Mouse (Mus musculus) hindlimb bud, embryonic 11.5 days (tissue): ENCODE results near the gene Cry2.
A peak's percentile ranks its signal among the peaks of the same experiment; 100 is the strongest.

Experiments used
- DNase-seq: peaks from one replicate; pipeline ENCODE4 v3.0.0-alpha.2; 2012; ENCODE audit warnings: low read depth, low spot score; ENCODE audit errors: extremely low spot score

Gene Cry2

DNA sequence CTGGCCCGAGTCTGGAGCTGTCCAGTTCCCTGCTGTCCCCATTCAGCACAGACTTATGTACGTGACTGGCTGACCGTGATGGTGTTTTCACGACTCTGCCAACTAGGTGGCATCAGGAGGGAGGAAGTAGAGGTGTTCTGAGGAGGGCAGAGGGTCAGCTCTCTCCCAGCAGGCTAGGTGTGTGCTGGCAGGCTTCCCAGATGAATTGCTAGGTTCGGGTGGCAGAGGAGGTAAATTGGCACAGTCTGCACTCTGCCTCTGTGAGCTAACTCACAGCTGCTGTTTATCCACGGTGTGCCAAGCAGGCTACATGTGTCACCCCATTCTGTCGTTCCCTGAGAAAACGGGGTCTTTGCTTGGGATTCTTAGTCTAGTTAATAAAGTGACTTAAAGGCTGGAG is 12.8 kb upstream of the Cry2 start:
- no peak for DNase-seq

DNA sequence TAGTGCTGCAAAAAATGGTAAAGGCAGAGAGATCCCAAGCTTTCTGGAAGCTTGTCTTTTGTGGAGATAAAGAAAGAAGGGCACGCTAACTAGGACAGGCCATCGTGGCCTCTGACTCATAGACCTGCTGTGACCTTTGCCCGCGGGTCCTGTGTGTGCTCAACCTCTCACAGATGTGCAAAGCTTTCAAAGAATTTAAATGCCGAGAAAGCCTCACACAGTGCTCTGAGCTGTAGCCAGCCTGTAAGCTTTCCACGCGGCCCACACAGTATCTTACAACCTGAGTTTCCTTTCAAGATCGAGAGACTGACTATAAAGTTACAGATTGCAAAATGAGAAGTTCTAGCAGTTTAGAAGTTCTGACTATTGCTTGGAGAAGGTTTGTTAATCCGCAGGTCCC is 12.0 kb upstream of the Cry2 start:
- DNase-seq, result no peak

DNA sequence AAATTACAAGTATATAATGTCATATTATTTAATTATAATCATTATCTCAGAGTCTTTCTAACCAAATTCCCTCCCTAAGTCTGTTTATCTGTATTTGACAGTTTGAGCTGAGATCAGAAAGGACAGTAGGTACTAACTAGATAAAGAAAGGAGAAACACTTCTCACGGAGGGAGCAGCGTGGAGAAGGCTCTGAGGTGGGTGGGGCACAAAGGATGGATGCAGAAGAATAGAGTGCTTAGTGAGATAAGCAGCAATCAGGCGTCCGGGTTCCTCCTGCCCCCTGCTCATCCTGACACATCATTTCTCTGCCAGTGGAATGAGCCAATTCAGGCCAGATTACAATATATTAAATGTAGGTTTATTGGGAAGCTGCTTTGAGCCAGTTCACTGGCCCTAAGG is 10.5 kb upstream of the Cry2 start:
- DNase-seq, result no peak

DNA sequence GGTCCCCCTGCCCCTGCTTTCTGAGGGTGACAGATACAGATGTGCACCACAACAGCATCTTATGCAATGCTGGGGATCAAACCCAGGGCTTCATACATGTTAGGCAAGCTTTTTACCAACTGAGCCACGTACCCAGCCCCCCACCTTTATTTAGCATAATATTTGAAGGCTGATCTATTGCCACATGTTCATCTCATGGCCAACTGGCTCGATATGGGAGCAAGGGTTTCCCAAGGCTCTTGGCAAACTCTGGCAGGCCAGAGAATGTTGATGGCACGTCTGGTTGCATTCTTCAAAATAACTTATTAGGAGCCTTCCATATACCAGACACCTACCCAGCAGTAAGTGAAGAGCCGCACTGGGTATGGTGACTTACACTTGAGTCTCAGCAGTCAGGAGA is 9.5 kb upstream of the Cry2 start:
- DNase-seq, result no peak

DNA sequence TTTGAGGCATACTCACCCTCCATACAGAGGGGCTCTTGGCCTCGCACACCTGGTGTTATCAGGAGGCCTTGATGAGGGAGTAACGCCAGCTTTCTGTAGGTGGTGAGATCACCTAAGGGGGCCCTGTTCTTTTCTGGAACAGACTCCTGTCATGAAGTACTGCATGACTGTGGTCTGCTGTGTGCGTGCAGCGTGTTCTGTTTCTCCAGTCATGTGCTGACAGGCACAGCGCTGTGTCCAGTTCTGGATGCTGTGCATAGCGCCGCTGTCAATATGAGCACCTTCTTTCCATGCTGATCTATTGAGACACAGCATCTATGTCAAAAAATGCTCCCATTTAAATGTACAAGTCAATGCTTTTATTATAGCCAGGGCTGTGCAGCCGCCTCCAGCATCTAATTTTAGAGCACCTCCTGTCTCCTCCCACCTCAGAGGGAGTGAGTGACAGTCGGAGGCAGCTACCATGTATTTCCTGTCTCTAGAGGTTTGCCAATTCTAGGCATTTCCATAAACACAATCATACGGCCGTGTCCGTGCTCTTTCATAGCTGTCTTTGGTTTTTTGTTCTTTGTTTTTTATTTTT is 8.7 kb upstream of the Cry2 start:
- no peak for DNase-seq

DNA sequence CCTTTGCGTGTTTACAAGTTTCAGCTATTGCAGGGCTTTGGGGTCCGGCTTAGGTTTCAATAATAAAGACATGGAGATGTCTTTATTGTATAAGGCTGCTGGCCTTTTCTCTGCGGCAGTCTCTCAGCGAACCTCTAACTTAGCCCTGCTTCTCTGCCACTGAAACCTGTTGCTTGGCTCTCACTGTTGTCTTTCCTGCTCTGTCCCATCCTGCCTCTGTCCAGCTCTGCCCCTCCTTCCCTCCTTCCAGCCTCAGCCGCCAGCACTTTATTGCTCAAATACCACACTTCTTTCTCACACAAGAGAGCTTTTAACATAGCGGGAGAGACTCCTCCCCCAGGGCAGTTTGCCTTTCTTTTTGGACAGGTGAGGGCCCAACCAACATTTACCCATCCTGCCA is 6.6 kb upstream of the Cry2 start:
- DNase-seq, result no peak

DNA sequence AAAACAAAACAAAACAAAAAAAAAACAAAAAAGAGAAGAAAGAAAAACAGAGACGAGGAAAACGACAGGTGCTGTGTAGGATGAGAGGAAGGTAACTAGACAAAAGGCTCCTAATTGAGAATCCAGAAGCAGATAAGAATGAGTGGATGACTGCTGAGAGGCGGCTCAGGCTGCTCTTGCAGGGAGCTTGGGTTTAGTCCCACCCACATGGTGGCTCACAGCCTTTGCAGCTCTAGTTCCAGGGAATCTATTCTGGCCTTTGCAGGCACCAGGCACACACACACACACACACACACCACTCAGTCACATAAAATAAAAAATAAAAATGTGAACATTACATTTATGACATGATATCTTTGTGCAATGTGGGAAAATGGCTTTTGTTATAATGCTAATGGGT is 4.7 kb upstream of the Cry2 start:
- no peak for DNase-seq

DNA sequence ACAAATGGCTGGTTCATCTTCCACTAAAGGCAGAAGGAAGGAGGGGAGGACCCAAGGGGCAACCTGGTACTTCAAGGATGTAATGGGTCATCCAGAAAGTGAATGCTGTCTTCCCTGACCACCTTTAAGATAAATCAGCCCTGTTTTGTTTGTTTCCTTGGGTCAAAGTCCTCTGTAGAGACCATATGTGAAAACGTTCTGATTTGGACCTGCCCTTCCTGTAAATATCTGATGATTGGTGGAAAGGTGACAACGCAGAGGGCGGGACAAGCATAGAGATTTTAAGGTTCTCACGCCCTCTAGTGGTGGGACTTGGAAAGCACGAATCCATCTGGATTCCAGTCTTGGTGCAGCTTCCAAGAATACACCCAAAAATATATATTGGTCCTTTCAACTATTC is 4.0 kb upstream of the Cry2 start:
- peak; percentile 89 for DNase-seq

DNA sequence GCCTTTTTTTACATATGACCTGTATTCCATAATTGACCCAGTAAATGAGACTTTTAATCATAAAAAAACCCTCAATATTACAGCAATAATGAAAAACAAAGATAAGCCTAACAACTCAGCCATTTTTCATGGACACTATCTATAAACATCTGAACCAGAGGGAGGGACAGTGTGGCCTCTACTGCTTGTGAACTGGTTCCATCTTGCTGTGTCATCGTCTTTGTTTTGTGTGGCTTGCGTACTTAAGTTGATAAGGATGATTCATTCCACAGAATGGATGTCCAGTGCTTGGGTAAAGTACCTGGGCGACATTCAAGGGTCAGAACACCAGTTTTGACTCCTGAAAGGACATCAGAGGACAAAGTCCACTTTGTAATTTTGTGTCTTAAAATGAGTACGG is 3.5 kb upstream of the Cry2 start:
- no peak for DNase-seq

DNA sequence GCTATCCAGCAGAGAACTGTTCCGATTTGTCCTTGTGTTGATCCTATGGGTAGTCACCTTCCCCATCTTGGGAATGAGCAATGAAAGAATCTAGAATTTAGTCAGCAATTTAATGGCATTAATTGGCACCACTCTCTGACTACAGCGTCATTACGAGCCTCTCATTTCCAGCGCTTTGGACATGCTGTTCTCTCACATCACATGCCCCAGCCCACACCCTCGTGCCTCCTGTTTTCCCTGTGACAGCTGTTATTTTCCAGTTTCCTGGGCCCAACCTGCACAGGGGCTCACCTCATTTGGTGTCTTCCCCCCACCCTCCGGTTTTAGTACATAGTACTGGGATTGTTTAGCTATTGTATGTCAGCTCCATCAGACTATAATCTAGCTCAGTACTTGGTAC is 1.2 kb upstream of the Cry2 start:
- no peak for DNase-seq

DNA sequence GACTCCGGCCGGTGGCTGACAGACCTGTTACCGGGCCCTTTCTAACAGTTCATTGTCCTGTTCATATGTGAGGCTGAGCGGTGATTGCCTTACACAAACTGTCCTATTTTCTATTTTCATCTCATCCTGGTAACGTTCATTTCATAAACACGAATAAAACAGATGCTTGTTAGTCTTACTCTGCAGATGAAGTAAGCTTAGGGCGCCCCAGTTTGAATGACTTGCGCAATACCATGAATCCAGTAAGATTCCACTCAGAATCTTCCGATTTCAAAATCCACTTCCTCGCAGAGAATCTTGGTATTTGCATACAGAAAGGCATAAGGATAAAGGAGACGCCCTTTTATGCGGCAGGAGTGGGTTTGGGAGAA is 517 bp upstream of the Cry2 start:
- DNase-seq, result peak; percentile 14

DNA sequence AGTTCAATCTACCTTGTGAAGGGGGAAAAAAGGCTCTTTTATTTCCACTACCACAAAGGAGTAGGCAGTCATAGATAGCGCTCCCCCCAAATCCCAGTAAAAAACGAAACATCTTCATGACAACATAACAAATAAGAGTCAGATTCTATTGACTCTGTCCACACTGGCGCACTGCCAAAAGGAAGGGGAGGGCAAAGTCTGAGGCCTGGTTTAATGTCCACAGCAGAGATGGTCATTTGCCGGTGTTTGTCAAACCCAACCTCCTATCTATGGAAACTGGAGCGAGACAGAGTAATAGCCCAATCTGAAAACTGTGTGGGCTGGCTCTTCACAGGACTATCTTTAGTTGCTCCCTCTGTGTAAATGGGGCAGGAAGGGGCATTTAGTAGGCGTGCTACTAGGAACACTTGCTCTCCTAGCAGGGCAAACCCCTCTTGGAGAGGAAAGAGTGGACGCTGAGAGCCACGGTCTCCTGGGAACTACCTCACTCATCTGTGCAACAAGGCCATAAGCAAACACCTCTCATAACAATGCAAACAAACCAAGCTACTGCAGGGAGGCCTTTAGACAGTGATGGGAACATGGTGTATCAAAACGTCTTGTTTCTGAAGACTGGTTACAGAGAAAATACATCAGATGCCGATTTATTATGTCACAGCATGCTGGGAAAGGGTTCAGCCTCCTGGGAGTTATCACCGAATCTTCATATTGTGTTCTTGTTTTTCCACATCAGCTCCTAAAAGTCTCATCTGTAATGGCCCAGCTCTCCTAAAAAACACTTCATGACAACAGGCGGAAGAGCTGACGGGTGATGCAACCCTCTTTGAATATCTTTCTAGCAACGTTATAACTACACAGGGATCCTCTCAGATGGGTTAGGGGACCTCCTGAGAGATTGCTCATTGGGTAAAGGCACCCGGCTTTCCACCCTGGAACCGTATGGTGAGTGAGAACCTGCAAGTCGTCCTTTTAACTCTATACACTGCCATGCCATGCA is 1.2 kb downstream of the Cry2 start:
- DNase-seq, result no peak

DNA sequence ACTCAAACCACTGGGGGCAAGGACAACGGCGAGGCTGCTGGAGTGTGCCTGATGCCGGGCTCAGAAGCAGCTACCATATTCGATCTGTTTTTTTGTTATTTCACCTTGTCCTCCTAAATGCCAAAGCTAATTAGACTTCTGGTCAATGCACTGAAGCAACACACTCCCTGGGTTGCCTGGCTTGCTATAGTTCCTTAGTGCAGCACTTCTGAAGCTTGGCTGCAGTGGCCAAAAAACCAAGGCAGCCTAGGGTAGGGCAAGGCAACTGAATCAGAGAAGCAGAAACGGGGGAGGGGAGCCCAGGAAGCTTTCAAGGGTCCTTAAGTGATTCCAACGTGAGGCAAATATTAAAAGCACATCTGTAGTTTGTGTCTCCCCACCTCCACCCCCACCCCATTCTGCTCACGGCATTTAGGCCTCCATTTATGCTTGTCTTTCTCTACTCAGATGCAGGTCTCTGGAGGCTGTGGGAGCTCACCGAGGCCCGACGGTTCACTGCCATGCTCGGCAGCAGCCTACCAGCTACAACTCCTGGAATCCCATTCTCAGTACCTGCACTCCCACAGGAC is 2.1 kb downstream of the Cry2 start:
- DNase-seq, result no peak

DNA sequence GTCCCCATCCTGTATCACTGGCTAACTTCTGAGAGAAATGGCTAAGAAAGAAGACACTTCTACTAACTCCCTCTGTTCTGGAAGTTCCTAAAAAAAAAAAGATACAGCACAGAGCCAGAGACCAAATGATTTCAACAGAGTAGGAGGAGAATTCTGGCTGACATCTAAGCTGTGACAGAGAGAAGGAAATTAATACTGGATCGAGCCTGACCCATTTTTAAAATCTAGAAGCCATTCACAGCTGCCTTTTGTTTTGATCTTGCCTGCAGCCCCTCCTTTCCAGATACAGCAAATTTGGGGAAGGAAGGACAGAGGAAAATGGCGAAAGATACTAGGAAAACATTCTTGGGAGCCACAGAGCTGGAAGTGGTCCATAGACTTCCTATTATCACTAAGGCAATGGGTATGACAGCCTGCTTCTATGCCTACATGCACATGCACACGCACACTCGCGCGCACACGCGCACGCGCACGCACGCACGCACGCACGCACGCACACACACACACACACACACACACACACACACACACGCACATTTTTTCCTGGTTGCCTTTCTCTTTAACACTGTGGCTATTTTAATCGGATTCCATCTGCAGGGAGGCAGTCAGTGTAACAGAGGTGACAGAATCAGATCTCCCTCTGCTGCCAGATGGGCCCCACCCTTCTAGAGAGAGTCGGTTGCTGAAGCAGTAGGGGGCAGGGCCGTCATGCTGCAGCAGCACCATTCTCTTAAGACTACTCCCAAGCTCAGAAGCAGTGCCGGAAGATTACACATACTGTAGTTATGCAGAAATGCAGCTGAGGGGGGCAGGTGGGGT is 2.9 kb downstream of the Cry2 start:
- DNase-seq, result no peak

DNA sequence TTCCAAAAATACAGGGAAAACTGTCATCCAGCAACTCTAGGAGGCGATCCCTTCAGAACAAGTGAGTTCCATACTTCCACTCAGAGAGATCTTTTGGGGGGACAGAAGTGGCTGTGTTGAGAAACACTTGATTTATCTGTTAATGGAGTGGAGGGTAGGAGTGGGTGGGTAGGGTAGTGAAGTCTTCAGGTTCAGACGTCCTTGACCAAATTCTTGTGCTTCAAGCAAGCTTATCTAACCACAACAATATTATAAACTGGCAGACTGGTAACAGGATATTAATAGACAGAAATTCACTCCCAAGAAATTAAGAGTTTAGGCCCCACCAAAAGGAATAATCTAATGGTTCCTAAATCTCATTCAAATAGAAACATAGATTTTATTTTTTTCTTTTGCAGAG is 3.8 kb downstream of the Cry2 start:
- DNase-seq, result no peak

DNA sequence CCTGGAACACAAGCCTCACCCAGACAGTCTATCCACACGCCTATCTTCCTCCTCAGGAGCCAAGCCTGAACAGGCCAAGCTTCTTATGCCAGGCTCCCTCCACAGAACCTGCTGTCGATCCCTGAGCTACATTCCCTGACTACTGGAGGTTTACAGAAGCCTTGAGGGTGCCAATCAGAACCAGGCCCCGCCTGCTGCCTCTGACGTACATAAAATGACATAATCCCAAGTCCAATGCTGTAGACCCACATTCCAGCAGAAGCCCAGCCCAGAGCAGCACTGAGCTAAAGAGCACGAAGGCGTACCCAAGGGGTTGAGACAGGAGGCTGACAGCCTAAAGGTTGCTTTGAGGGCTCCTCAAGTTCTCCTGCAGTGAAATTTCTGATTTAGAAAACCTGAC is 6.0 kb downstream of the Cry2 start:
- no peak for DNase-seq

DNA sequence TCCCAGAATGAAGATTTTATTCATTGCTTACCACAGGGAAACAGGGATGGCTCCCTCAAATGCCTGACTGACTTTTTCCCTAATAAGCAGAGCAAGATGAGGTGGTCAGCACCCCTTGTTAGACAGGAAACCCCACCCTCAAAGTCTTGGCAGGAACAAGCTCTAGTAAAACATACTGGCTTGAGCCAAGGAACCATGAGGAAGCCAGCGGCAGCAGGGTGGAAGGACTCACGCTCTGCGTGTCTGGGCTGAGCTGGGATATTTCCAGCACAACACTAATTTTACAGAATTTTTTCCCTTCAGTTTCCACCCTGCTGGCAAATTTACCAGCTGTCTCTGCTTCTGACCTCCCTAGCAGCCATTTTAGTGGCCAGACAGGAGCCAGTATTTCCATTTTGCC is 7.4 kb downstream of the Cry2 start:
- no peak for DNase-seq

DNA sequence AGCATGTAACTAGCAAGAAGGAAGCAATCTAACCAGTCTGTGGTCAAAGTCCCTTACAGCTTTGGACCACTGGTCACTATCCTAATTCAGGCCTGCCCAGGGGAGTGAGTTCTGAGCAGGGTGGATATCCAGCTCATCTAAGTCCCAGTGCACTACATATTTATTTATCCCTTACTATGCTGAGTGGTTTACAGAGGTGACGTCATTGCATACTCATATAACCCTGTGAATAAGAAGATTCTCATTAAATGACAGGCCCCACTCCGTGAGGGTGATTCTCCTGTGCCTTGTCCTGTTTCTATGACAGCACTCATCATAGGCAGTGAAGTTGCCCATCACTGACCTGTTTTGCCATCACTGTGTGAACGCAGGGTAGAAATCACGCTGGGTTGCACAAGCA is 8.5 kb downstream of the Cry2 start:
- no peak for DNase-seq

DNA sequence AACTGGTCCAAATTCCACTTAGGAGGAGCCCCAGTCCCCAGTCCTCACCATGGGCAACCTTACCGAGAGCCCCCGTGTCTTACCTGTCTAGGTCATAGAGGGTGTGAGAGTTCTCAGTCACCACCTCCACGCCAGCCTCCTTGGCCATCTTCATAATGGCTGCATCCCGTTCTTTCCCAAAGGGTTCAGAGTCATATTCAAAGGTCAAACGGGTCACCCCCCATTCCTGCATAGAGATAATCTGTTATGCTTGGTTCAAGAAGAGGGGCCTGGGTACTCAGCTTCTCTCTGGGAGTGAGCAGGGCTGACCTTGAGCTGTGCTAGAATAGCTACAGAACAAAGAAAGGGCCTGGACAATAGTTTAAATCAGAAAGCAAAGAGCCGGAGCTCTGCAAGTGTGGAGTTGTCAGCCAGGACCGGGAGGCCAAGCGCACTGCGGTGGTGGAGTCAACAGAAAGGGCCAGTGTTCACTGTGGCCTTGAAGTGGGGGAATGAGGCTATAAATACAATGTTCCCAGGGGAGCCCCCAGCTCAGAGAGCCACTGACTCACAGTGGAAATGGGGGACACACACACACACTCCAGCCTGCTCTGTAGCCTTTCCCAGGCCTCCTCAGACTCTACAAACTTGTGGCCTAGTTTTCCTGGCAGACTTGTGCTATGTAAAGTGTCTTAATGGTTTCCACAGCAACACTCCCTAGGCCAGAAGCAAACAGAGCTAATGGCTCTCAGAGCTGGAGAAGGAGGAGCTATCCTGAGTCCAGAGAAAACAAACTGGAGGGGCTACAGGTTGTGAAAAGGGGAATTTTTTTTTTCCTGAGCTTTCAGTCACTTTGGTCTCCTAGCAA is 9.2 kb downstream of the Cry2 start:
- no peak for DNase-seq

DNA sequence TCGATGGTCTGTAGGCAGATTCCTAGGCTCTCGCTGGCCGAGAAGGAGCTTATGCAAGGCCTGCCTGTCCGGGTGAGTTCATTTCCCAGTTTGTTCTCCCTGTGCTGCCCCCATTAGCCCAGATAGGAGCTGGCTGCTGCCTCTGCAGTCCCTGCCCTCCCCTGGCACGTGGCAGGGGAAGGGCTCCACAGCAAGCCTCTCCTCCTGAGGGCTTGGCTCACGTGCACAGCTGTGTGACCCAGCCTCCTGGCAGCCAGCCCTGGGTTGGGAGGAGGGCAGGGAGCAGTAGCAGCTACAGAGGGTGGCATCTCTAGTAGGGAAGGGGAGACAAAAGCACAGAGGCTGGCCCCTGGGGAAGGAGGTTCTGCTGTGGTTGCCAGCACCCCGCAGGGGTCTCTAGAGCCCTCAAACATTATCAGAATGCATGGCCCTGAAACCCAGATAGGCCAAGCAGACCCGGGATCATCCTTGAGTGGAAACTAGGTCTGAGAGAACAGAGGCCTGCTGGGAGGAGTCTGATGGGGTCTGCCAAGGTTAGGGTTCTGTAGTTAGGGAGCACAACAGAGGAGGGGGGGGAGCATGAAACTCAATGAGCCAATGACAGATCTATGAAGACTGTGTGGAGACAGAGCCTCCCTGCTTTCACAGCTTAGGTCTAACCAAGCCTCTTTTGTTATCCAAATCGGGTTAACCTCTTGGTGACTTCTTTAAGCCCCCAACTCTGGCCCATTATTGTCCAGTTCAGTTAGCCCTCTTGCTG is 10.0 kb downstream of the Cry2 start:
- no peak for DNase-seq
